Mouse (Mus musculus) megakaryocyte-erythroid progenitor cell, adult 5 weeks (primary cell): ENCODE data around the gene Ehhadh. TPM values are rescaled to one million over a fixed set of nuclear protein-coding genes. Genes with fewer than 3 reads are reported as not detected.

Experiments used
- polyA plus RNA-seq: library from polyadenylated mRNA; stranded (reverse); fragments of >175 nt; gene quantifications from 2 replicates; pipeline ENCODE4 v1.2.3, GENCODE M21; 2012

Ehhadh gene
- 0.27 and 0.40 TPM in 2 replicates for polyA plus RNA-seq

GRCm38 (mm10) chr16:21787516-21788353 lies at the start of gene Ehhadh:
Gene Ehhadh (minus strand): TSS chr16:21787807.

DNA sequence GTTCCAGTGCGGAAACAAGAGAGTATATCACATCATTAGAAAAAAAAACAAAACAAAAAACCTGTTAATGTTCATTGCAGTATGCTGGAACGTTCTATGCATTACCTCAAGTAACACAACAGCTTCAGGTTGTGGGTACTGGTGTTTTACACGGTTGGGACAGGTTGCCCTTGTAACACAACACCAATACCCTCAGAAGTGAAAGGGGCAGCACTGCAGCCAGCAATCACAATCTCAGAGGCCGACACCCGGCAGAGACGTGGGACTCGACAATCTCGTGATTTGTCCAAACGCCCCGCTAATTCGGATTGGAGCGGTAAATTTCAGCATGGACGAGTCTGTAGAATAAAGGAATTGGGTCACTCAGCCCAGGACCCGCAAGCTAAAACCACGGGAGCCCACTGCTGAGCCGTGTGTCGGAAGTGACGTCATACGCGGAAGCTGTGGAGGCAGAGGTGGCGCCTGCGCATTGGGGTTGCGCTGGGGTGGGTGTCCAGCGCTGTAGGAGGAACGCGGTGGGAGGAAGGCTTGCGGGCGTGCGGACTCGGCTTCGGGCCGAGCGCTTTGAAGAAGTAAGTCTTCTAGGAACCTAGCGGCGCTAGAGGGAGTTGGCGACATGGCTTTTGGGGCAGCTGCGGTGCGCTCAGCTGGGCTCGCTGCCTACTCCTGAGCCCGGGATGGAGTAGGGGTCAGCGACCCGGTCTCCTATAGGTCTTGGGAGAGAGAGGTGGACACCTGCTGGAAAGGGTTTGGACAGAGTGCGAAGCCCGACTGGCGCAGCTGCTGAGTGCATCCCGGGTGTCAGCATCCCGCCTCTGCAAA lies 6.5 kb upstream of the Ehhadh start, which contains the start of gene Map3k13:
TSS of gene Map3k13 (plus strand) at position 472 of the 822 bp plus-strand sequence.

Other genes starting within 250 kb of the Ehhadh start
- gene 2510009E07Rik, start 93.1 kb downstream of the Ehhadh start, polyA plus RNA-seq = 0.20 and 0.57 TPM in 2 replicates
- 0.05 TPM in 1 of 2 replicates, not detected in the other for gene Map3k13, start 6.5 kb upstream of the Ehhadh start, polyA plus RNA-seq
- gene Tmem41a, start 159.7 kb upstream of the Ehhadh start, polyA plus RNA-seq = 4.8 and 5.5 TPM in 2 replicates
- 0.05 TPM in 1 of 2 replicates, not detected in the other for gene Liph, start 207.9 kb upstream of the Ehhadh start, polyA plus RNA-seq
- 12.5 and 14.2 TPM in 2 replicates for gene Senp2, start 221.7 kb upstream of the Ehhadh start, polyA plus RNA-seq